ENCODE assay signal across 15 mouse cellular contexts in the genomic region with DNA sequence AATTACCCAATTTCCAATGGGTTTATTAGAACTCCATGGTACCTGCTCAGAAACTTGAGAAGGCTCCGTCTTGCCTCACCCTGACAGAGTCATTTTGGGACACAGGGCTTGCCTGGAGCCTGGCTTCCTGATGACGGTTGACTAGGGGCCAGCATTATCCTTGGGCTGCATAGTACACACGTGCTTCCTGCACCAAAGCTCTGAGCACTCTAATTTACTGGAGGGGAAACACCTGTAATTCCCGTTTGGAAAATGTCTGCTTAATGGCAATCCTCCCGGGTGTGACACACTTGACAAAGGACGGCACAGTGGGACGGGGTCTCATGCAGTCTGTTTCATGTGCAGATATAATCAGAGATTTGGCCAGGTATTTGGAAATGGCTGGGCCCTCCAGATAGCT.
DNase-seq lines count a peak whose midpoint lies in the region; ATAC-seq and TF ChIP-seq lines count a peak whose summit lies in the region.
"Had no signal": no experiment of that assay in that cellular context is flagged by ENCODE, and none has a peak within 500 bp of the region (broad histone marks: within the 10 kb centered on the region; RNA-seq: fewer than 3 reads in every experiment).

No protein-coding gene starts in this region.

- H3K4me1 ChIP-seq in kidney, postnatal 0 days (replicated peaks; ENCODE audit: insufficient read depth, low read length) = 0 out of 2 replicates have a peak, but pooled peaks cover 7% of the 10 kb centered on the region
- H3K4me1 ChIP-seq in forebrain, postnatal 0 days (ENCODE audit: insufficient read depth) = no peaks in the 10 kb centered on the region
- H3K4me1 ChIP-seq: neural tube, embryonic 12.5 days had no signal

- no peak overlapping the region for H3K9ac ChIP-seq in kidney, postnatal 0 days (ENCODE audit: low read depth, low read length)
- H3K9ac ChIP-seq in forebrain, postnatal 0 days = no peak overlapping the region
- H3K9ac ChIP-seq: forebrain, embryonic 15.5 days; neural tube, embryonic 12.5 days had no signal

- WGBS in kidney, postnatal 0 days = 52% methylated on average over 7 of the region's 7 CpGs
- 65% methylated on average over 7 of the region's 7 CpGs for WGBS in forebrain, postnatal 0 days

- no peak for TF ChIP-seq CTCF in kidney, postnatal 0 days (IDR thresholded peaks at IDR 0.05; ENCODE audit: low read depth)
- no peak for TF ChIP-seq CTCF in forebrain, postnatal 0 days (IDR thresholded peaks at IDR 0.05; ENCODE audit: low read depth)

- DNase-seq in adrenal gland, postnatal 14 days = peak; percentile 21
- DNase-seq in adrenal gland, postnatal 4 days (ENCODE audit: low spot score in 2 of 2) = no peak
- peak; percentile 20 for DNase-seq in kidney, adult 18-20 months
- no peak for DNase-seq in kidney, postnatal 4 days
- peak; percentile 42 for DNase-seq in kidney, postnatal 0 days (ENCODE audit: low spot score)
- peak; percentile 67 for DNase-seq in lung, postnatal 36 days
- no peak for DNase-seq in ovary, postnatal 10 days (ENCODE audit: low spot score)
- no peak for DNase-seq in forebrain, postnatal 0 days
- DNase-seq: cerebellum, adult 2 months; right cerebral cortex, postnatal 4 days; thymus, postnatal 36 days had no signal

- H3K27me3 ChIP-seq in kidney, postnatal 0 days (ENCODE audit: insufficient read depth, low read length) = no peaks in the 10 kb centered on the region
- no peaks in the 10 kb centered on the region for H3K27me3 ChIP-seq in forebrain, postnatal 0 days (ENCODE audit: insufficient read depth, low read length)
- H3K27me3 ChIP-seq: forebrain, embryonic 15.5 days; neural tube, embryonic 12.5 days had no signal

- no peaks in the 10 kb centered on the region for H3K9me3 ChIP-seq in kidney, postnatal 0 days (replicated peaks; ENCODE audit: low read length)
- no peaks in the 10 kb centered on the region for H3K9me3 ChIP-seq in forebrain, postnatal 0 days (ENCODE audit: low read length)
- H3K9me3 ChIP-seq: forebrain, embryonic 15.5 days; neural tube, embryonic 12.5 days had no signal

- no peak for ATAC-seq in kidney, postnatal 0 days (replicated peaks; ENCODE audit: low FRiP score, low read depth)
- no peak for ATAC-seq in forebrain, postnatal 0 days
- ATAC-seq: forebrain, embryonic 15.5 days; hindbrain, embryonic 16.5 days; midbrain, embryonic 16.5 days had no signal

- no peak overlapping the region for H3K27ac ChIP-seq in kidney, postnatal 0 days
- H3K27ac ChIP-seq in forebrain, postnatal 0 days (ENCODE audit: low read depth, low read length) = no peak overlapping the region
- H3K27ac ChIP-seq: forebrain, embryonic 15.5 days; neural tube, embryonic 12.5 days had no signal

- H3K4me3 ChIP-seq in kidney, postnatal 0 days (replicated peaks; ENCODE audit: low read depth, low read length) = no peak overlapping the region
- H3K4me3 ChIP-seq in forebrain, postnatal 0 days (ENCODE audit: low read depth, low read length) = no peak overlapping the region
- H3K4me3 ChIP-seq: forebrain, embryonic 15.5 days; neural tube, embryonic 12.5 days had no signal

- H3K4me2 ChIP-seq in kidney, postnatal 0 days (ENCODE audit: low read length) = no peak overlapping the region
- H3K4me2 ChIP-seq in forebrain, postnatal 0 days (ENCODE audit: low read depth) = no peak overlapping the region
- H3K4me2 ChIP-seq: forebrain, embryonic 15.5 days; neural tube, embryonic 12.5 days had no signal

- no peaks in the 10 kb centered on the region for H3K36me3 ChIP-seq in kidney, postnatal 0 days (ENCODE audit: insufficient read depth, low read length)
- no peaks in the 10 kb centered on the region for H3K36me3 ChIP-seq in forebrain, postnatal 0 days (ENCODE audit: insufficient read depth)
- H3K36me3 ChIP-seq: forebrain, embryonic 15.5 days; neural tube, embryonic 12.5 days had no signal

Comparison
In these comparisons a context has a peak if more than half of its experiments do, and no peak if none do; other contexts are left out.
1. DNase-seq: peak in adrenal gland, postnatal 14 days (single experiment), kidney, adult 18-20 months (single experiment), kidney, postnatal 0 days (single experiment) and lung, postnatal 36 days (single experiment); none in adrenal gland, postnatal 4 days (0 of 2), kidney, postnatal 4 days (0 of 2), ovary, postnatal 10 days (single experiment) and forebrain, postnatal 0 days (single experiment).